Mouse (Mus musculus) CH12.LX (cell line): ENCODE data around the gene Btbd3.

Source experiments
- CTCF ChIP-seq, 2 experiments: IDR thresholded peaks in 1 of 2; conservative IDR thresholded peaks in 1 of 2; 2 replicates each; pipeline ENCODE4 v1.5.1; 2011 to 2012; ENCODE audit warnings: low read depth in 2 of 2, low read length in 2 of 2, improper control_type of control experiment in 1 of 2, inconsistent platforms in 1 of 2, mild to moderate bottlenecking in 1 of 2, moderate library complexity in 1 of 2
- ETS1 ChIP-seq: conservative IDR thresholded peaks from 2 replicates; pipeline ENCODE4 v1.6.1; 2012; ENCODE audit warnings: low read depth, mild to moderate bottlenecking, inconsistent platforms, low read length, improper control_type of control experiment, moderate library complexity
- PAX5 ChIP-seq: IDR thresholded peaks from 2 replicates; pipeline ENCODE4 v1.6.1; 2012; ENCODE audit warnings: low read length, inconsistent platforms, mixed read lengths
- POLR2A ChIP-seq: IDR thresholded peaks from 2 replicates; pipeline ENCODE4 v1.6.1; 2011; ENCODE audit warnings: low read depth, mild to moderate bottlenecking, improper control_type of control experiment, low read length
- ZC3H11A ChIP-seq: IDR thresholded peaks from 2 replicates; pipeline ENCODE4 v1.6.1; 2012; ENCODE audit warnings: low read depth, mild to moderate bottlenecking, inconsistent platforms, low read length, improper control_type of control experiment
- ZKSCAN1 ChIP-seq: IDR thresholded peaks from 2 replicates; pipeline ENCODE4 v1.6.1; 2012; ENCODE audit warnings: low read depth, inconsistent platforms, low read length, improper control_type of control experiment, borderline replicate concordance

- TF ChIP-seq PAX5 (no peak), CTCF (conservative IDR thresholded peaks at IDR 0.05 in 1 of 2, IDR thresholded peaks at IDR 0.05 in 1 of 2; ENCODE audit: low read depth in 2 of 2, low read length in 2 of 2) (no peak), ETS1 (no peak), ZC3H11A (no peak), POLR2A (no peak), ZKSCAN1 (no peak)
Measured at GRCm38 (mm10) chr2:138531992-138532391, 275.6 kb downstream of the Btbd3 start.
